Mouse (Mus musculus) ovary, adult 10 weeks (tissue): ENCODE results near the gene Defb26. TPM values are rescaled to one million over a fixed set of nuclear protein-coding genes. Genes with fewer than 3 reads are reported as not detected.

Experiments used
- polyA plus RNA-seq: library from polyadenylated mRNA; stranded (reverse); fragments of 350-450 nt; fragmentation: Illumina TruSeq; extraction: RNeasy Lipid Tissue Mini Kit (QIAGEN cat#74804); gene quantifications from one replicate; pipeline ENCODE4 v1.2.3, GENCODE M21; 2014

Gene Defb26
- not detected for polyA plus RNA-seq

GRCm38 (mm10) chr2:152511592-152511991 is at the start of gene Defb26:
Gene Defb26, minus strand, starts transcription at chr2:152511692.

GRCm38 (mm10) chr2:152539944-152540710 is 28.6 kb upstream of the Defb26 start, which contains the start of gene Defb29:
Gene Defb29, minus strand, starts transcription at chr2:152540098.

GRCm38 (mm10) chr2:152517981-152518380 is 6.5 kb upstream of the Defb26 start, which contains the start of gene Defb28:
Gene Defb28, plus strand, starts transcription at chr2:152518255.

GRCm38 (mm10) chr2:152490038-152490437 is 21.5 kb downstream of the Defb26 start, which contains the start of gene Defb22:
Gene Defb22, minus strand, starts transcription at chr2:152490138.

GRCm38 (mm10) chr2:152476763-152477162 is 34.7 kb downstream of the Defb26 start, which contains the start of gene Defb20:
Gene Defb20, plus strand, starts transcription at chr2:152477063.

GRCm38 (mm10) chr2:152464570-152465150 is 46.8 kb downstream of the Defb26 start, which contains the start of gene Defb23:
Gene Defb23, minus strand, starts transcription at chr2:152464620.

Other genes starting within 250 kb of the Defb26 start
- 29.5 TPM for gene Tbc1d20, start 217.9 kb downstream of the Defb26 start, polyA plus RNA-seq
- 0.54 TPM for gene Rbck1, start 179.0 kb downstream of the Defb26 start, polyA plus RNA-seq
- gene Trib3, start 167.7 kb downstream of the Defb26 start, polyA plus RNA-seq, result not detected
- not detected for gene Nrsn2, start 135.1 kb downstream of the Defb26 start, polyA plus RNA-seq
- gene Sox12, start 113.6 kb downstream of the Defb26 start, polyA plus RNA-seq, result 3.2 TPM
- 12.9 TPM for gene Zcchc3, start 96.7 kb downstream of the Defb26 start, polyA plus RNA-seq
- 4.4 TPM for gene 6820408C15Rik, start 96.1 kb downstream of the Defb26 start, polyA plus RNA-seq
- gene Defb23, start 47.1 kb downstream of the Defb26 start, polyA plus RNA-seq, result not detected
- gene Defb20, start 34.6 kb downstream of the Defb26 start, polyA plus RNA-seq, result 4.8 TPM
- gene Defb22, start 21.6 kb downstream of the Defb26 start, polyA plus RNA-seq, result not detected
- not detected for gene Defb28, start 6.6 kb upstream of the Defb26 start, polyA plus RNA-seq
- gene Defb29, start 28.4 kb upstream of the Defb26 start, polyA plus RNA-seq, result not detected
- gene Gm17416, start 57.6 kb upstream of the Defb26 start, polyA plus RNA-seq, result not detected
- gene Defb21, start 61.1 kb upstream of the Defb26 start, polyA plus RNA-seq, result not detected
- 21.0 TPM for gene Defb19, start 68.6 kb upstream of the Defb26 start, polyA plus RNA-seq
- gene Defb45, start 87.7 kb upstream of the Defb26 start, polyA plus RNA-seq, result not detected
- gene Defb36, start 92.6 kb upstream of the Defb26 start, polyA plus RNA-seq, result not detected
- gene Defb25, start 111.4 kb upstream of the Defb26 start, polyA plus RNA-seq, result not detected
- 1.5 TPM for gene Rem1, start 115.3 kb upstream of the Defb26 start, polyA plus RNA-seq
- 35.9 TPM for gene H13, start 157.8 kb upstream of the Defb26 start, polyA plus RNA-seq
- gene Mcts2, start 175.3 kb upstream of the Defb26 start, polyA plus RNA-seq, result 23.2 TPM
- gene Id1, start 224.6 kb upstream of the Defb26 start, polyA plus RNA-seq, result 21.2 TPM
- not detected for gene Cox4i2, start 242.5 kb upstream of the Defb26 start, polyA plus RNA-seq